In the genomic region with DNA sequence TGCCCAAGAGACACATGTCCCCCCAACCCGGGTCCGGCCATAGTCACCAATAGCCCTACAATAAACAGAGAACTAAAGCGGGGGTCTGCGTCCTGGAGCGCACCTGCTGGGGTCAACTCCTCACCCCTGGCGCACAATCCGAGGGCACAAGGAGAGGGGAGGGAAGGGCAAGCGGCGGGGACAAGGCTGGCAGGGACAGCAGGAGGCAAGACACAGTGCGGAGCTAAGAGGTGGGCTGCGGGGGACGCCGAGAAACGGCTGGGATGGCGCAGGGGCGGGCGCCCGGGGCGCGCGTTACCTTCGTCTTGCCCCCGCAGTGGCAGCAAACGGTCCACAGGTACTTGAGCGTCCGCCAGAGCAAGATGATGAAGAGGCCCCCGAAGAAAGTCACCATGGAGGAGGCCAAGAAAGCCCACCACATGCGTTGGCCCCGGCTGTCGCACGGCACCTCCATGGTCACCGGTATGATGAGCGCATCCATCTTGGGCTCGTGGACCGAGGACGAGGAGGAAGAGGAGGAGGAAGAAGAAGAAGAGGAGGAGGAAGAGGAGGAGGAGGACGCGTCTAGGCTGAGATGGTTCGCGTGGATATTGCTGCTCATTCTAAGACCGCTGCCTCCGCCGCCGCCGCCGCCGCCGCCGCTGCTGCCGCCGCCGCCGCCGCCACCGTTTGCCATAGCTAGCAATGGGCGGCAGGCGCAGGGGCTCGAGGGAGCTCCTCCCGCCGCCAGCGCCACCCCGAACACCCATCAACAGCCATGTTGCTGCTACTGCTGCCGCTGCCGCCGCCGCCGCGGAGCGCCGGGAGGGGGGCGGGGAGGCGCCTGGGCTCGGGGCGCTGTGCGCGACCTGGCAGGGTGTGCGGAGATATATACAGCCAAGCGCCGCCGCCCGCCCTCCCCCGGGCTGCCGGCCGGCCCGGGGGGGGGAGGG, we compare ENCODE assay signal across 10 mouse cellular contexts. TPM values are rescaled to one million over a fixed set of nuclear protein-coding genes. Genes with fewer than 3 reads are reported as not detected.
DNase-seq lines count a peak whose midpoint lies in the region; ATAC-seq and TF ChIP-seq lines count a peak whose summit lies in the region.
"Had no signal": no experiment of that assay in that cellular context is flagged by ENCODE, and none has a peak within 500 bp of the region (broad histone marks: within the 10 kb centered on the region; RNA-seq: fewer than 3 reads in every experiment).

No protein-coding gene starts in this region.

- WGBS in embryonic facial prominence, embryonic 10.5 days = under 1% methylated on average over 82 of the region's 85 CpGs
- WGBS in heart, embryonic 15.5 days = 1% methylated on average over 68 of the region's 85 CpGs
- 2% methylated on average over 60 of the region's 85 CpGs for WGBS in liver, embryonic 14.5 days (ENCODE audit: insufficient replicate concordance)

- H3K27ac ChIP-seq in embryonic facial prominence, embryonic 10.5 days (replicated peaks) = peak overlapping the region; percentile 72
- H3K27ac ChIP-seq in heart, embryonic 15.5 days = no peak overlapping the region
- H3K27ac ChIP-seq in liver, embryonic 14.5 days = no peak overlapping the region

- peak overlapping the region; percentile 47 for H3K9ac ChIP-seq in heart, embryonic 15.5 days
- no peak overlapping the region for H3K9ac ChIP-seq in liver, embryonic 14.5 days (replicated peaks)

- TF ChIP-seq EP300 in liver, embryonic 14.5 days (IDR thresholded peaks at IDR 0.05; ENCODE audit: low read depth) = no peak

- no peak for TF ChIP-seq CTCF in liver, embryonic 14.5 days (IDR thresholded peaks at IDR 0.05; ENCODE audit: low read depth)

- H3K4me3 ChIP-seq in embryonic facial prominence, embryonic 10.5 days = peak overlapping the region; percentile 77
- peak overlapping the region; percentile 67 for H3K4me3 ChIP-seq in heart, embryonic 15.5 days
- peak overlapping the region in 1 of 2 experiments; percentile 15; a peak in 2 of 4 replicates for H3K4me3 ChIP-seq in liver, embryonic 14.5 days (ENCODE audit: insufficient read depth in 1 of 2, low read depth in 2 of 2, low read length in 2 of 2)

- H3K9me3 ChIP-seq in embryonic facial prominence, embryonic 10.5 days = no peaks in the 10 kb centered on the region
- H3K9me3 ChIP-seq in heart, embryonic 15.5 days (replicated peaks) = no peaks in the 10 kb centered on the region
- no peaks in the 10 kb centered on the region for H3K9me3 ChIP-seq in liver, embryonic 14.5 days (ENCODE audit: control insufficient read depth, low read length)

- peak; percentile 44; the same call in 1 of the 2 replicates for ATAC-seq in heart, embryonic 15.5 days (replicated peaks; ENCODE audit: insufficient number of reproducible peaks, insufficient read depth, low FRiP score, low read depth)
- ATAC-seq in liver, embryonic 14.5 days (ENCODE audit: insufficient read depth) = no peak

- H3K36me3 ChIP-seq in embryonic facial prominence, embryonic 10.5 days (replicated peaks) = no peaks in the 10 kb centered on the region
- no peaks in the 10 kb centered on the region for H3K36me3 ChIP-seq in heart, embryonic 15.5 days
- no peaks in the 10 kb centered on the region for H3K36me3 ChIP-seq in liver, embryonic 14.5 days (replicated peaks; ENCODE audit: control insufficient read depth, insufficient read depth, low read depth)

- H3K27me3 ChIP-seq in embryonic facial prominence, embryonic 10.5 days (replicated peaks; ENCODE audit: low read depth, poor library complexity, severe bottlenecking) = peaks cover 84% of the 10 kb centered on the region
- H3K27me3 ChIP-seq in heart, embryonic 15.5 days = peaks cover 99% of the 10 kb centered on the region
- peaks cover 41% of the 10 kb centered on the region for H3K27me3 ChIP-seq in liver, embryonic 14.5 days (ENCODE audit: control insufficient read depth, insufficient read depth, low read length)
- H3K27me3 ChIP-seq: CH12.LX had no signal

- peak overlapping the region; percentile 99 for H3K4me2 ChIP-seq in heart, embryonic 15.5 days
- H3K4me2 ChIP-seq in liver, embryonic 14.5 days (ENCODE audit: low read depth) = peak overlapping the region; percentile 53

- peak; percentile 12 for DNase-seq in kidney, adult 11 months
- DNase-seq in kidney, adult 8-10 months = no peak
- DNase-seq in embryonic facial prominence, embryonic 10.5 days (ENCODE audit: low spot score) = peak; percentile 67
- DNase-seq in layer of hippocampus, adult 18-20 months (ENCODE audit: low spot score in 2 of 2) = peak; percentile 56 to 80
- DNase-seq in liver, embryonic 14.5 days (ENCODE audit: low read depth in 3 of 3, low spot score in 3 of 3) = no peak
- peak; percentile 13 for DNase-seq in ovary, postnatal 14 days (ENCODE audit: low spot score)
- no peak for DNase-seq in MN1 (ENCODE audit: low spot score)

- peaks cover 24% of the 10 kb centered on the region for H3K4me1 ChIP-seq in embryonic facial prominence, embryonic 10.5 days
- peaks cover 14% of the 10 kb centered on the region for H3K4me1 ChIP-seq in heart, embryonic 15.5 days (replicated peaks)
- H3K4me1 ChIP-seq in liver, embryonic 14.5 days (replicated peaks; ENCODE audit: control insufficient read depth in 2 of 2, insufficient read depth in 2 of 2, low read length in 1 of 2) = no peaks in the 10 kb centered on the region

RNA-seq across cellular contexts. Expression of a gene that starts 10.6 kb away (rescaled TPM):
- 0.50 and 0.70 TPM in 2 replicates for polyA plus RNA-seq in embryonic facial prominence, embryonic 10.5 days (2016; fragmentation: Nextera tagmentation; extraction: Ambion mirVana)
- polyA plus RNA-seq in heart, embryonic 15.5 days (2015; fragmentation: Nextera tagmentation; extraction: Ambion mirVana) = 0.23 and 0.47 TPM in 2 replicates
- total RNA-seq in layer of hippocampus, adult 18-20 months (2021) = 100 to 1,000 TPM; 131 to 138 TPM
- 0.01 and 0.03 TPM in 2 replicates for polyA plus RNA-seq in liver, embryonic 14.5 days (2012; rRNA removed)
- not detected in 2 replicates for polyA plus RNA-seq in liver, embryonic 14.5 days (2014; fragmentation: Nextera tagmentation; extraction: Ambion mirVana)
- total RNA-seq: hematopoietic stem cell, adult 5-6 weeks had no signal

Comparison
In these comparisons a context has a peak if more than half of its experiments do, and no peak if none do; other contexts are left out.
1. DNase-seq: peak in kidney, adult 11 months (single experiment), embryonic facial prominence, embryonic 10.5 days (single experiment), layer of hippocampus, adult 18-20 months (2 of 2) and ovary, postnatal 14 days (single experiment); none in kidney, adult 8-10 months (0 of 2), liver, embryonic 14.5 days (0 of 3) and MN1 (single experiment).